Mouse (Mus musculus): ENCODE data around the gene Abi3bp. TPM values are rescaled to one million over a fixed set of nuclear protein-coding genes. Genes with fewer than 3 reads are reported as not detected.

Abi3bp gene
- polyA plus RNA-seq, 1 experiment from 2014 or later = 0.11 TPM

GRCm38 (mm10) chr16:56715608-56716007 is 237.9 kb downstream of the Abi3bp start:
- no peaks in the 10 kb centered on the region for H3K27me3 ChIP-seq (replicated peaks)
- peak overlapping the region; percentile 78 for H3K4me2 ChIP-seq
- H3K4me3 ChIP-seq = peak overlapping the region; percentile 85
- H3K27ac ChIP-seq = peak overlapping the region; percentile 97; the same call in 1 of the 2 replicates
- H3K9me3 ChIP-seq (replicated peaks) = no peaks in the 10 kb centered on the region
- peaks cover 27% of the 10 kb centered on the region for H3K36me3 ChIP-seq
- no peak for ATAC-seq
- WGBS (ENCODE audit: insufficient replicate concordance) = 28% methylated on average over 3 of the region's 3 CpGs
- H3K4me1 ChIP-seq = peaks cover 43% of the 10 kb centered on the region
- peak overlapping the region; percentile 96 for H3K9ac ChIP-seq

GRCm38 (mm10) chr16:56716557-56717179 is 239.0 kb downstream of the Abi3bp start:
- Histone ChIP-seq H3K4me1 (peaks cover 51% of the 10 kb centered on the region), H3K9ac (peak overlapping the region; percentile 96), H3K27ac (peak overlapping the region; percentile 97), H3K9me3 (replicated peaks) (no peaks in the 10 kb centered on the region), H3K4me2 (peak overlapping the region; percentile 78), H3K4me3 (peak overlapping the region; percentile 85), H3K27me3 (replicated peaks) (no peaks in the 10 kb centered on the region), H3K36me3 (peaks cover 16% of the 10 kb centered on the region)
- WGBS (ENCODE audit: insufficient replicate concordance) = 0% methylated on average over 34 of the region's 38 CpGs
- ATAC-seq = peak; percentile 54

GRCm38 (mm10) chr16:56717224-56718200 is 239.8 kb downstream of the Abi3bp start, which contains the start of gene Tfg:
Gene Tfg (minus strand): TSS chr16:56717450.
- Histone ChIP-seq H3K9ac (peak within 1 kb of the TSS; percentile 96), H3K36me3 (peaks cover 7% of the 10 kb centered on the region), H3K4me1 (peaks cover 52% of the 10 kb centered on the region), H3K27me3 (replicated peaks) (no peaks in the 10 kb centered on the region), H3K4me2 (peak within 1 kb of the TSS; percentile 78), H3K4me3 (peak within 1 kb of the TSS; percentile 85), H3K9me3 (replicated peaks) (no peaks in the 10 kb centered on the region), H3K27ac (peak within 1 kb of the TSS; percentile 97)
- under 1% methylated on average over 59 of the region's 62 CpGs for WGBS (ENCODE audit: insufficient replicate concordance)
- peak; percentile 90 for ATAC-seq

GRCm38 (mm10) chr16:56719031-56719430 is 241.4 kb downstream of the Abi3bp start:
- Histone ChIP-seq H3K4me2 (peak overlapping the region; percentile 78), H3K9me3 (replicated peaks) (no peaks in the 10 kb centered on the region), H3K27me3 (replicated peaks) (no peaks in the 10 kb centered on the region), H3K27ac (peak overlapping the region; percentile 97), H3K36me3 (no peaks in the 10 kb centered on the region), H3K4me1 (peaks cover 52% of the 10 kb centered on the region), H3K9ac (no peak overlapping the region), H3K4me3 (peak overlapping the region; percentile 19; the same call in 1 of the 2 replicates)
- ATAC-seq = peak; percentile 74

- no peak overlapping the region for H3K4me3 ChIP-seq
- ATAC-seq = no peak
- H3K9me3 ChIP-seq (replicated peaks) = no peaks in the 10 kb centered on the region
- H3K9ac ChIP-seq = no peak overlapping the region
- H3K27ac ChIP-seq = no peak overlapping the region
- WGBS (ENCODE audit: insufficient replicate concordance) = 61% methylated on average over 4 of the region's 4 CpGs
- H3K27me3 ChIP-seq (replicated peaks) = no peaks in the 10 kb centered on the region
- H3K36me3 ChIP-seq = no peaks in the 10 kb centered on the region
- H3K4me1 ChIP-seq = peaks cover 34% of the 10 kb centered on the region
- no peak overlapping the region for H3K4me2 ChIP-seq
These were observed 244.7 kb downstream of the Abi3bp start for GRCm38 (mm10) chr16:56722357-56722756.

GRCm38 (mm10) chr16:56724927-56725326 is 247.2 kb downstream of the Abi3bp start:
- Histone ChIP-seq H3K4me1 (peaks cover 15% of the 10 kb centered on the region; the same call in 1 of the 2 replicates), H3K36me3 (no peaks in the 10 kb centered on the region), H3K9me3 (replicated peaks) (no peaks in the 10 kb centered on the region), H3K27me3 (replicated peaks) (no peaks in the 10 kb centered on the region), H3K27ac (no peak overlapping the region), H3K9ac (no peak overlapping the region), H3K4me2 (no peak overlapping the region), H3K4me3 (no peak overlapping the region)
- no peak for ATAC-seq
- WGBS (ENCODE audit: insufficient replicate concordance) = 80% methylated on average over 10 of the region's 10 CpGs

GRCm38 (mm10) chr16:56729060-56729459 is 251.4 kb downstream of the Abi3bp start:
- no peak overlapping the region for H3K27ac ChIP-seq
- no peaks in the 10 kb centered on the region for H3K9me3 ChIP-seq (replicated peaks)
- no peak overlapping the region for H3K4me3 ChIP-seq
- H3K36me3 ChIP-seq = no peaks in the 10 kb centered on the region
- WGBS (ENCODE audit: insufficient replicate concordance) = 21% methylated on average over 1 of the region's 1 CpGs
- H3K9ac ChIP-seq = no peak overlapping the region
- H3K27me3 ChIP-seq (replicated peaks) = no peaks in the 10 kb centered on the region
- H3K4me1 ChIP-seq = no peaks in the 10 kb centered on the region
- H3K4me2 ChIP-seq = no peak overlapping the region
- no peak for ATAC-seq

Other genes starting within 250 kb of the Abi3bp start
- gene Tfg, start 239.6 kb downstream of the Abi3bp start, polyA plus RNA-seq (2016; fragmentation: Nextera tagmentation; extraction: Ambion mirVana) = 94.7 and 95.9 TPM in 2 replicates